Mouse (Mus musculus): ENCODE measurements around the gene Gm49358. TPM values are rescaled to one million over a fixed set of nuclear protein-coding genes. Genes with fewer than 3 reads are reported as not detected.

Gm49358 gene
- polyA plus RNA-seq, 1 experiment from 2014 or later: not detected

DNA sequence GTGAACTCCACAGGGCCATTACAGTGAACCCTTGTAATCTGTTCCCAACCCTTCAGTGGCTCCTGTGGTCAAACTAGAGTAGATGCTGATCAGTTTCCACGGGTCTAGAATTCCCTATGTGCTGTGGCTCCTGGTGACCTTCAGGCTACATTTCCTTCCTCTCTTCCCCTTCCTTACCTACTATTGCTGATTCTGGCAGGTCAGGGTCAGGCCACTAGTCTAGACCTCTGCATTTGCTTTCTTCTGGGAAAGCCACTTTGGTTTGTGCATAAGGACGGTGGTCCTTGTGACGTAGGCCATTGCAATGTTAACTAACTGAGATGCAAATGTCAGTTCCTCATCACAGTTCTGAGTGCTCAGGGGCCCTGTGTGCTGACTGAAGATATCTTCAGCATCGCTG is 96.6 kb downstream of the Gm49358 start:
- no peaks in the 10 kb centered on the region for H3K27me3 ChIP-seq (replicated peaks; ENCODE audit: control insufficient read depth, insufficient read depth, low read length)
- H3K36me3 ChIP-seq (ENCODE audit: control insufficient read depth, insufficient read depth, low read length): no peaks in the 10 kb centered on the region
- H3K4me2 ChIP-seq: no peak overlapping the region
- no peak overlapping the region for H3K4me3 ChIP-seq (ENCODE audit: low read depth, low read length)
- ATAC-seq (replicated peaks; ENCODE audit: low FRiP score) (no peak), DNase-seq (ENCODE audit: low spot score) (no peak)
- no peak overlapping the region for H3K27ac ChIP-seq (ENCODE audit: low read depth, low read length)
- H3K9me3 ChIP-seq (ENCODE audit: control insufficient read depth, low read length): no peaks in the 10 kb centered on the region
- no peaks in the 10 kb centered on the region for H3K4me1 ChIP-seq (replicated peaks; ENCODE audit: control insufficient read depth, insufficient read depth, low read length)
- WGBS: 68% methylated on average over 4 of the region's 4 CpGs
- H3K9ac ChIP-seq (ENCODE audit: low read depth, low read length): no peak overlapping the region

- Histone ChIP-seq H3K4me3 (ENCODE audit: low read depth, low read length) (no peak overlapping the region), H3K9ac (ENCODE audit: low read depth, low read length) (no peak overlapping the region), H3K27ac (ENCODE audit: low read depth, low read length) (no peak overlapping the region), H3K9me3 (ENCODE audit: control insufficient read depth, low read length) (no peaks in the 10 kb centered on the region), H3K36me3 (ENCODE audit: control insufficient read depth, insufficient read depth, low read length) (no peaks in the 10 kb centered on the region), H3K4me1 (replicated peaks; ENCODE audit: control insufficient read depth, insufficient read depth, low read length) (no peaks in the 10 kb centered on the region), H3K27me3 (replicated peaks; ENCODE audit: control insufficient read depth, insufficient read depth, low read length) (no peaks in the 10 kb centered on the region), H3K4me2 (no peak overlapping the region)
- WGBS: 82% methylated on average over 6 of the region's 6 CpGs
- ATAC-seq (replicated peaks; ENCODE audit: low FRiP score) (no peak), DNase-seq (ENCODE audit: low spot score) (no peak)
Observed at GRCm38 (mm10) chr10:86862496-86862895, 98.7 kb downstream of the Gm49358 start.

- WGBS: 85% methylated on average over 6 of the region's 6 CpGs
- Histone ChIP-seq H3K4me3 (ENCODE audit: low read depth, low read length) (no peak overlapping the region), H3K27ac (ENCODE audit: low read depth, low read length) (no peak overlapping the region), H3K36me3 (ENCODE audit: control insufficient read depth, insufficient read depth, low read length) (no peaks in the 10 kb centered on the region), H3K4me2 (no peak overlapping the region), H3K4me1 (replicated peaks; ENCODE audit: control insufficient read depth, insufficient read depth, low read length) (no peaks in the 10 kb centered on the region), H3K9me3 (ENCODE audit: control insufficient read depth, low read length) (no peaks in the 10 kb centered on the region), H3K27me3 (replicated peaks; ENCODE audit: control insufficient read depth, insufficient read depth, low read length) (no peaks in the 10 kb centered on the region), H3K9ac (ENCODE audit: low read depth, low read length) (no peak overlapping the region)
- DNase-seq (ENCODE audit: low spot score) (no peak), ATAC-seq (replicated peaks; ENCODE audit: low FRiP score) (no peak)
Observed at GRCm38 (mm10) chr10:86863429-86863828, 99.7 kb downstream of the Gm49358 start.

DNA sequence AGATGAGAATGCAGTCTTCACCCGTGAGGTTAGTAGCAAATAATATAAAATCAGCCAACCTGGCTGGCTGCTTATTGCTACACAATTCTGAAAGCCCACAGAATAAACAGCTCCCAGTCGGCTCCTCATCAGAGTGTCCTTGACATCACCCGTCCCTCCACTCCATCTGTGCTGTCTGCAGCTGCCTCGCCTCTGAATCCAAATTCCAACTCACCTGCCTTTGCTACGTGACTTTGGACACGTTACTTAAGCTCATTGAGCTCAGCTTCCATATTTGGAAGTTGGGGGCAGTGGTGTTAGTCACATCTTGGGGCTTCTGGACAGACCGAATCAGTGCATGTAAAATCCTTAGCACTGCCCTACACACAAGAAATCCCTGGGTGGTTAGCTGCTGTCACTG is 108.3 kb downstream of the Gm49358 start:
- Histone ChIP-seq H3K27ac (ENCODE audit: low read depth, low read length) (no peak overlapping the region), H3K27me3 (replicated peaks; ENCODE audit: control insufficient read depth, insufficient read depth, low read length) (no peaks in the 10 kb centered on the region), H3K4me1 (replicated peaks; ENCODE audit: control insufficient read depth, insufficient read depth, low read length) (no peaks in the 10 kb centered on the region), H3K4me2 (no peak overlapping the region), H3K9ac (ENCODE audit: low read depth, low read length) (no peak overlapping the region), H3K4me3 (ENCODE audit: low read depth, low read length) (no peak overlapping the region), H3K9me3 (ENCODE audit: control insufficient read depth, low read length) (no peaks in the 10 kb centered on the region), H3K36me3 (ENCODE audit: control insufficient read depth, insufficient read depth, low read length) (no peaks in the 10 kb centered on the region)
- no peak for DNase-seq (ENCODE audit: low spot score)
- ATAC-seq (replicated peaks; ENCODE audit: low FRiP score): no peak
- WGBS: 69% methylated on average over 7 of the region's 7 CpGs

- H3K9ac ChIP-seq (ENCODE audit: low read depth, low read length): no peak overlapping the region
- no peaks in the 10 kb centered on the region for H3K4me1 ChIP-seq (replicated peaks; ENCODE audit: control insufficient read depth, insufficient read depth, low read length)
- H3K4me2 ChIP-seq: no peak overlapping the region
- no peaks in the 10 kb centered on the region for H3K27me3 ChIP-seq (replicated peaks; ENCODE audit: control insufficient read depth, insufficient read depth, low read length)
- no peak for ATAC-seq (replicated peaks; ENCODE audit: low FRiP score)
- H3K9me3 ChIP-seq (ENCODE audit: control insufficient read depth, low read length): no peaks in the 10 kb centered on the region
- DNase-seq (ENCODE audit: low spot score): no peak
- no peaks in the 10 kb centered on the region for H3K36me3 ChIP-seq (ENCODE audit: control insufficient read depth, insufficient read depth, low read length)
- H3K27ac ChIP-seq (ENCODE audit: low read depth, low read length): no peak overlapping the region
- 65% methylated on average over 5 of the region's 5 CpGs for WGBS
- H3K4me3 ChIP-seq (ENCODE audit: low read depth, low read length): no peak overlapping the region
Observed at GRCm38 (mm10) chr10:86872591-86872990, 108.8 kb downstream of the Gm49358 start.

- DNase-seq (ENCODE audit: low spot score) (no peak), ATAC-seq (replicated peaks; ENCODE audit: low FRiP score) (no peak)
- Histone ChIP-seq H3K4me1 (replicated peaks; ENCODE audit: control insufficient read depth, insufficient read depth, low read length) (no peaks in the 10 kb centered on the region), H3K36me3 (ENCODE audit: control insufficient read depth, insufficient read depth, low read length) (no peaks in the 10 kb centered on the region), H3K9ac (ENCODE audit: low read depth, low read length) (no peak overlapping the region), H3K27me3 (replicated peaks; ENCODE audit: control insufficient read depth, insufficient read depth, low read length) (no peaks in the 10 kb centered on the region), H3K4me2 (no peak overlapping the region), H3K27ac (ENCODE audit: low read depth, low read length) (no peak overlapping the region), H3K9me3 (ENCODE audit: control insufficient read depth, low read length) (no peaks in the 10 kb centered on the region), H3K4me3 (ENCODE audit: low read depth, low read length) (no peak overlapping the region)
- WGBS: 82% methylated on average over 7 of the region's 7 CpGs
Observed at GRCm38 (mm10) chr10:86878721-86879120, 114.9 kb downstream of the Gm49358 start.

GRCm38 (mm10) chr10:86880071-86880806 is 116.5 kb downstream of the Gm49358 start:
- Histone ChIP-seq H3K4me3 (ENCODE audit: low read depth, low read length) (no peak overlapping the region), H3K4me1 (replicated peaks; ENCODE audit: control insufficient read depth, insufficient read depth, low read length) (no peaks in the 10 kb centered on the region), H3K9ac (ENCODE audit: low read depth, low read length) (no peak overlapping the region), H3K27ac (ENCODE audit: low read depth, low read length) (no peak overlapping the region), H3K9me3 (ENCODE audit: control insufficient read depth, low read length) (no peaks in the 10 kb centered on the region), H3K36me3 (ENCODE audit: control insufficient read depth, insufficient read depth, low read length) (no peaks in the 10 kb centered on the region), H3K4me2 (no peak overlapping the region), H3K27me3 (replicated peaks; ENCODE audit: control insufficient read depth, insufficient read depth, low read length) (no peaks in the 10 kb centered on the region)
- whole genome bisulfite sequencing: 56% methylated on average over 5 of the region's 5 CpGs
- ATAC-seq (replicated peaks; ENCODE audit: low FRiP score): no peak
- no peak for DNase-seq (ENCODE audit: low spot score)

DNA sequence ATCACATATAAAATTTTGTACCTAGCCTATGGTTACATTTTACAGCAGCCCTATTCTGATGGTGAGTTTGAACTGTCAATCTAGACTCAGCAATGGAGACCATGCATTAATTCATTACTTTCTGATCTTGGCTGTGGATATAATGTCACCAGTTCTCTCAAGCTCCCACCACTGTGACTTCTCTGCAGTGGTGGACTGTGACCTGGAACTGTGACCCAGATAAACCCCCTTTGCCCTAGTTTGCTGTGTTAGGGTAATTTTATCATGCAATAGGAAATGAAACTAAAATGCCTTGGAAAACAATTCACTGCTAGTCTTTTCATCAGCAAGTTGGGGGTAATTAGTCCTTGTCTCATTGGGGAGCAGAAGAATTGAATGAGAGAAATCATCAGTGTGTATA is 117.7 kb downstream of the Gm49358 start:
- H3K27ac ChIP-seq (ENCODE audit: low read depth, low read length): no peak overlapping the region
- no peak for ATAC-seq (replicated peaks; ENCODE audit: low FRiP score)
- no peak overlapping the region for H3K4me2 ChIP-seq
- no peaks in the 10 kb centered on the region for H3K36me3 ChIP-seq (ENCODE audit: control insufficient read depth, insufficient read depth, low read length)
- no peak for DNase-seq (ENCODE audit: low spot score)
- no peaks in the 10 kb centered on the region for H3K27me3 ChIP-seq (replicated peaks; ENCODE audit: control insufficient read depth, insufficient read depth, low read length)
- no peaks in the 10 kb centered on the region for H3K4me1 ChIP-seq (replicated peaks; ENCODE audit: control insufficient read depth, insufficient read depth, low read length)
- H3K9ac ChIP-seq (ENCODE audit: low read depth, low read length): no peak overlapping the region
- H3K4me3 ChIP-seq (ENCODE audit: low read depth, low read length): no peak overlapping the region
- no peaks in the 10 kb centered on the region for H3K9me3 ChIP-seq (ENCODE audit: control insufficient read depth, low read length)

Measured in liver, embryonic 11.5 days (tissue).